Mouse (Mus musculus) brown adipose tissue, adult 24 weeks (tissue): ENCODE measurements around the gene Gjb3. TPM values are rescaled to one million over a fixed set of nuclear protein-coding genes. Genes with fewer than 3 reads are reported as not detected.

ENCODE experiments used
- H3K27ac ChIP-seq: fragments of 200-500 bp; replicated peaks from 2 replicates; pipeline ENCODE4 v1.5.1; 2012; ENCODE audit warnings: low read depth, mild to moderate bottlenecking, low read length
- H3K4me1 ChIP-seq: fragments of 200-500 bp; 2 replicates; pipeline ENCODE4 v1.6.1; 2012; ENCODE audit warnings: low read length, mixed read lengths; ENCODE audit not compliant: control insufficient read depth, insufficient read depth, insufficient read length
- H3K4me3 ChIP-seq: fragments of 200-500 bp; 2 replicates; pipeline ENCODE4 v1.5.1; 2012; ENCODE audit warnings: low read depth, mild to moderate bottlenecking, low read length, moderate library complexity; ENCODE audit not compliant: insufficient read depth
- polyA plus RNA-seq: library from polyadenylated mRNA; stranded (reverse); fragments of >200 nt; gene quantifications from 2 replicates; pipeline ENCODE4 v1.2.4, GENCODE M21; 2012; ENCODE audit not compliant: missing spikeins, insufficient read depth, insufficient read length

The Gjb3 gene
- not detected in 2 replicates for polyA plus RNA-seq

DNA sequence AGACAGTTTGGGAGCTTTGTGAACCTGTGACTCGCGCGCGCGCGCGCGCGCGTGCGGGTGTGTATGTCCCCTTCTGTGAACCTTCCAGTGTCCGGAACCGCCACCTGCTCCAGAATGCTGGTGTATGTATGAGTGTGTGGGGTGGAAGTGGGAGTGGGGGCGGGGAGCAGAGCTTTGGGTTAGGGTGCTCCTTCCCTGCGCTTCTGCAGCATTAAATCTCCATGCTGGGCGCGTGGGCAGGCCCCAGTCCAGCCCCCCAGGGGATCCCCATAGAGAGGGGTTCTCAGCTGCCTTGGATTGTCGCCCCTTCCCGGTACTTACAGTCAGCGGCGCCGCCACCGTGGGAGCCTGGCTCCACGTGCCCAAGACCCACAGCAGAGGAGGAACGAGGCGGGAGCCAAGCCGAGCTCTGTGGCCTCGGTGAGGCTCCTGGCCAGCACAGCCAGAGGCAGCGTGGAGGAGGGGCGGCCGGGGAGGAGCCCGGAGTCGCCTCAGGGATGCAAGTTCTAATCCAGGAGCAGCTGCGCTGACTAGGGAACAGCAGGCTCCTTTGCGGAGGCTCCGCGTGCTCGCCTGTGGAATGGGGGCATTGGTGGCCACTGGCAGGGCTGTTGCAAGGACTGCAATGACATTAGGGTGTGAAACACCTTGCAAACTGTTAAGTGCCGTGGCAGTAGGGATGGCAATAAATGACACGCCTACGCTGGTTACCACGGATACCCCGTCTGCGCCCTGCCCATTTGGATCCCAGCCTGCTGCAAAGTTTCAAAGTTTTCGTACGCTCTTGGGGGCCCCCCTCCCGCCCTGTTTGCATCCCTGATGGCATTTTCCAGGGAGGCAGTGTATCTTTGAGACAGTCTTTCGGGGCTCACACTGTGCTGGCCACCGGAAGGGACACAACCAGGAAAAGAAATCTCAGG, at the start of gene Gjb3:
Gene Gjb3 (minus strand): TSS at position 664 of the 920 bp plus-strand sequence.
- H3K27ac ChIP-seq: no peak within 1 kb of the TSS
- H3K4me1 ChIP-seq: no peaks in the 10 kb centered on the region
- H3K4me3 ChIP-seq: no peak within 1 kb of the TSS

DNA sequence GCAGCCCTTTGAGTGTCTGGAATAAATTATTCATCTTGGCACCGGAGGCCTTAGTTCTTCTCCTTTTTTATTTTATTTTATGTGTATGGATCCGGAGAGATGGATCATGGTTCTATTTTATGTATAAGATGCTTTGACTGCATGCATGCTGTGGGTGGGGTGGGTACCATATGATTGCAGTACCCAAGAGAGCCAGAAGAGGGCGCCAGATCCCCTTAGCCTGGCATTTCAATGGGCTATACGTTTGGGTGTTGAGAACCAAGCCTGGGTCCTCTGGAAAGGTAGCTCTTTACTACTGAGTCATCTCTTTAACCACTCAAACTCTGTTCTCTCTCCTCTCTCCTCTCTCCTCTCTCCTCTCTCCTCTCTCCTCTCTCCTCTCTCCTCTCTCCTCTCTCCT, 46.7 kb upstream of the Gjb3 start:
- Histone ChIP-seq H3K27ac (no peak overlapping the region), H3K4me1 (no peaks in the 10 kb centered on the region), H3K4me3 (no peak overlapping the region)

- no peak overlapping the region for H3K27ac ChIP-seq
- no peaks in the 10 kb centered on the region for H3K4me1 ChIP-seq
Measured at GRCm38 (mm10) chr4:127375541-127376177, 45.0 kb upstream of the Gjb3 start.

DNA sequence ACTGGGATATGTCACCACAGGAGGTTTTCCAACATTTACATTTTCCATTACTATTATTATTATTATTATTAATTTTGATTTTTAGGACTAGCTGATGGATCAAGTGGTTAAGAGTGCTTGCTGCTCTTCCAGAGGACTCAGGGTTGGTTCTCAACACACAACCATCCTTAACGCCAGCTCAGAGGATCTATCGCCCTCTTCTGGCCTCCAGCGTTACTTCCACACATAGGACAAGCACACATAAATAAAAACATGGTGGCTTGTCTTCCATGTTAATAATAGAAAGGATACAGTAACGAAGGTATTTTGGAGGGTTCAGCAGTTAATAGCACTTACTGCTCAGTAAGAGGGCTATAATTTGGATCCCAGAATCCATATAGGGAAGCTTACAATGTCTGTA, 44.0 kb upstream of the Gjb3 start:
- Histone ChIP-seq H3K4me1 (no peaks in the 10 kb centered on the region), H3K4me3 (no peak overlapping the region), H3K27ac (no peak overlapping the region)

More at GRCm38 (mm10) chr4:127375541-127376177, 45.0 kb upstream of the Gjb3 start:
- H3K4me3 ChIP-seq: no peak overlapping the region

GRCm38 (mm10) chr4:127373491-127373890, 42.8 kb upstream of the Gjb3 start:
- Histone ChIP-seq H3K4me1 (no peaks in the 10 kb centered on the region), H3K27ac (no peak overlapping the region), H3K4me3 (no peak overlapping the region)

- Histone ChIP-seq H3K27ac (no peak overlapping the region), H3K4me1 (no peaks in the 10 kb centered on the region), H3K4me3 (no peak overlapping the region)
Measured at GRCm38 (mm10) chr4:127371546-127371945, 40.9 kb upstream of the Gjb3 start.

DNA sequence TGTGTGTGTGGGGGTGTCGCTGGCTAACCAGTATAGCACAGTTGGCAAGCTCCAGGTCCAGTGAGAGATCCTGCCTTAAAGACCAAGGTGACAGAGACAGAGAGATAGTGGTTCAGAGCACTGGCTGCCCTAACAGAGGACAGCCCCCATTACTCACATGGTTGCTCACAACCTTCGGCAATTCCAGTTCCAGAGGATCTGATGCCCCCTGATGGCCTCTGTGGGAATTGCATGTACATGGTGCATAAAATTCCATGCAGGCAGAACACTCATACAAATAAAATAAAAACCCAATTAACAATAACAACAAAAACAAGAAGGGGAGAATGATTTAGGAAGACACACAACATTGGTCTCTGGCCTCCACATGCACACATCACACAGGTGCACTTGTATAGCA, 39.8 kb upstream of the Gjb3 start:
- no peak overlapping the region for H3K27ac ChIP-seq
- no peak overlapping the region for H3K4me3 ChIP-seq

DNA sequence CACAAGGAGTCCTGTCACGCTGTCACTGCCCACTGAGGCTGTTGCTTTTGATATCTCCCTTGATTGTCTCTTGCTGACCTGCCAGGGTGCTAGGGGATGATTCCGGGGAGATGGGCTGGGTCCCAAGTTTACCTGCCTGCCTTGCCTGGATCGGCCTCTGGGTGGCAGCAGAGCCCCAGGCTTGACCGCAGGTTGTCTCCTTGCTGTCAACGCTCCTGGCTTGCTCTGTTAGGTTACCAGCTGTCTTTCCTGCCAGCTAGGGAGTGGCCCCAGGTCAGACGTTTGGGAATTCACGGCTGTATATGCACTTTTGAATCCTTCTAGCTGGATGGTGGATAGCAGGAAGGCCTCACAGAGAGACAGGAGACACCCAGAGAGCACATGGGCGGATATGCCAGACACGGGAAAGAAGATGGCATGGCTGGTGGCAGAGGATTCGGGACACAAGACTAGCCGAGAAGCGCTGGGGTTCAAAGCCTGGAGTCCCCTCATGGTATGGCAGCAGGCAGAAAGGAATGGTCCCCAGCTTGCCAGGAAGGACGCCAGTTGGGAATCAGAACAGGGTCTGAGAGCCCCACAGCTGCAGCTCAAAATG, 37.8 kb upstream of the Gjb3 start:
- Histone ChIP-seq H3K4me1 (no peaks in the 10 kb centered on the region), H3K27ac (no peak overlapping the region), H3K4me3 (no peak overlapping the region)

More for the DNA sequence above, 39.8 kb upstream of the Gjb3 start:
- no peaks in the 10 kb centered on the region for H3K4me1 ChIP-seq

- no peak overlapping the region for H3K4me3 ChIP-seq
- no peaks in the 10 kb centered on the region for H3K4me1 ChIP-seq
- H3K27ac ChIP-seq: no peak overlapping the region
Measured at GRCm38 (mm10) chr4:127365834-127366233, 35.2 kb upstream of the Gjb3 start.

DNA sequence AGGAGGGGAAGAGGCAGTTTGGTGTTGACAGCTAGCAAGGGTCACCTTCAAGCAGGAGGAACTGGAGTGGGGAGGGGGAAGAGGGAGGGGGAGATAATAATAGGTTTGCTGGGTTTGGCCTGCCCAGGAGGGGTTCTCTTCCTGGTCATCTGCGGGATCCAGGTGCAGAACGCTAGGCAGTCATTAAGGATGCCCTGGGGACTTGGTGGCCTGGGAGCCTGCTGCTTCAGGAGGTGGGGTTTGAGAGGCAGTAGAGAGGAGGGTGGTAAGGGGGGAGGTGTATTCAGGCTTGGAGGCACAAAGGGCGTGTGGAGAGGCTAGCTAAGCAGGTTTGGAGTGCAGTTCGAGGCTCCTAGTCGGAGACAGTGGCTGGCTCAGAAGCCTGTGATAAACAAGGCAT, 34.8 kb upstream of the Gjb3 start:
- H3K4me3 ChIP-seq: no peak overlapping the region
- no peak overlapping the region for H3K27ac ChIP-seq
- H3K4me1 ChIP-seq: no peaks in the 10 kb centered on the region

DNA sequence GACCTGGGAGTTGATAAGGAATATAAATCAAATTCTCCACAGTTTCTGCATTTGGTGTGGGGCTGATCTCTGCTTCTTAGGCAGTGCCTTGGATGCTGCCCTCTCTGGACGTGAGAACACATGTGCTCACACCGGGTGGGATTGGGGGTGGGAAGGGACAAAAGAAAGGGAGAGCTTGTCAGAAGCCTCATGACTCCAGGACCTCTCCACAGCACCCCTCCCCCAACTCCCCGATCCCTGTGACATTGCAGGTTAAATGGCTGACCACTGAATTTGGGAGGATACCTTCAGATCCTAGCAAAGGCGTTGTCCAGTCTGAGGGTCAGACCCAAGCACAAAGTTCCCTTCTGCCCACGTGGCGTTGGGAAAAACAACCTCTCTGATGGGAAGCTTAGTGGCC, 33.8 kb upstream of the Gjb3 start:
- Histone ChIP-seq H3K4me1 (no peaks in the 10 kb centered on the region), H3K4me3 (no peak overlapping the region), H3K27ac (no peak overlapping the region)

GRCm38 (mm10) chr4:127363331-127363730, 32.7 kb upstream of the Gjb3 start:
- no peak overlapping the region for H3K27ac ChIP-seq
- H3K4me3 ChIP-seq: no peak overlapping the region
- H3K4me1 ChIP-seq: no peaks in the 10 kb centered on the region

DNA sequence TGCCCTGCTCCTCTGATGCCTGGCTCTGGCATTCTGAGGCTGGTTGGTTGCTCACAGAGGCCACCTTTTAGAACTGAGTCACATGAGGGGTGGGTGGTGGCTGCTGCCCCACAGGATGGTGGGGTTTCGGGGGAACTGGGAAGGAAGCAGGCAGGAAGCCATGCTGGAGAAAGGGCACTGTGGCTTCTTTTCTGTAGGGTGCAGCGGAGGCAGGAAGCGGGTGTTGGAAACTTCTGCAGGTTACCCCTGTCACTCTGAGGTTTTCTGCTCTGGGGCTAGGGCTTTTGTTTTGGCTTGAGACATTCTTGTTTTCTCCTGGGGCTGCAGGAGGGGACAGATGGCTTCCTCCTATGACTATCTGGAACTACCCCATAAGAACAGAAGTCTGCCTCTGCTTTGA, 31.9 kb upstream of the Gjb3 start:
- H3K4me1 ChIP-seq: no peaks in the 10 kb centered on the region
- no peak overlapping the region for H3K4me3 ChIP-seq
- no peak overlapping the region for H3K27ac ChIP-seq

- Histone ChIP-seq H3K4me1 (no peaks in the 10 kb centered on the region), H3K4me3 (no peak within 1 kb of the TSS), H3K27ac (no peak within 1 kb of the TSS)
Measured at GRCm38 (mm10) chr4:127358018-127358417, 27.4 kb upstream of the Gjb3 start, which contains the start of gene Gjb5. TSS of gene Gjb5 (minus strand) at chr4:127358181.
